Mouse (Mus musculus): ENCODE results near the gene Saa1.
A peak's percentile ranks its signal among the peaks of the same experiment; 100 is the strongest.
"Not testable (repeated sequence)": the region's sequence is repeated elsewhere in the genome, so short reads cannot be mapped to it uniquely, and the experiment has no call there.

Gene Saa1

GRCm38 (mm10) chr7:46742880-46743279, at the start of gene Saa1:
Gene Saa1, minus strand, starts transcription at chr7:46742980.
- not testable (repeated sequence) for DNase-seq (ENCODE audit: low spot score in 2 of 2)

GRCm38 (mm10) chr7:46789177-46789849, 46.5 kb upstream of the Saa1 start:
- DNase-seq (ENCODE audit: low spot score in 2 of 2): no peak

GRCm38 (mm10) chr7:46770706-46771105, 27.9 kb upstream of the Saa1 start:
- peak; percentile 8 to 25 for DNase-seq (ENCODE audit: low spot score in 2 of 2)

GRCm38 (mm10) chr7:46768451-46768850, 25.7 kb upstream of the Saa1 start:
- no peak for DNase-seq (ENCODE audit: low spot score in 2 of 2)

- no peak for DNase-seq (ENCODE audit: low spot score in 2 of 2)
Measured at GRCm38 (mm10) chr7:46767371-46767770, 24.6 kb upstream of the Saa1 start.

GRCm38 (mm10) chr7:46764672-46765071, 21.9 kb upstream of the Saa1 start:
- DNase-seq (ENCODE audit: low spot score in 2 of 2): no peak

GRCm38 (mm10) chr7:46762601-46763000, 19.8 kb upstream of the Saa1 start:
- no peak for DNase-seq (ENCODE audit: low spot score in 2 of 2)

- DNase-seq (ENCODE audit: low spot score in 2 of 2): no peak
Measured at GRCm38 (mm10) chr7:46761049-46761795, 18.4 kb upstream of the Saa1 start.

- no peak for DNase-seq (ENCODE audit: low spot score in 2 of 2)
Measured at GRCm38 (mm10) chr7:46751490-46751889, 8.7 kb upstream of the Saa1 start, which contains the start of gene Saa2. Gene Saa2, plus strand, starts transcription at chr7:46751790.

GRCm38 (mm10) chr7:46748459-46748858, 5.7 kb upstream of the Saa1 start:
- no peak for DNase-seq (ENCODE audit: low spot score in 2 of 2)

GRCm38 (mm10) chr7:46746381-46746780, 3.6 kb upstream of the Saa1 start:
- DNase-seq (ENCODE audit: low spot score in 2 of 2): peak in 1 of 2 experiments; percentile 24

- DNase-seq (ENCODE audit: low spot score in 2 of 2): peak in 1 of 2 experiments; percentile 61
Measured at GRCm38 (mm10) chr7:46745816-46746215, 3.0 kb upstream of the Saa1 start.

GRCm38 (mm10) chr7:46740041-46740440, 2.7 kb downstream of the Saa1 start:
- DNase-seq (ENCODE audit: low spot score in 2 of 2): not testable (repeated sequence)

- no peak for DNase-seq (ENCODE audit: low spot score in 2 of 2)
Measured at GRCm38 (mm10) chr7:46738561-46739460, 4.0 kb downstream of the Saa1 start.

GRCm38 (mm10) chr7:46734983-46735382, 7.8 kb downstream of the Saa1 start:
- DNase-seq (ENCODE audit: low spot score in 2 of 2): no peak

GRCm38 (mm10) chr7:46732458-46732857, 10.3 kb downstream of the Saa1 start, which contains the start of gene Saa4:
Gene Saa4, minus strand, starts transcription at chr7:46732603.
- no peak for DNase-seq (ENCODE audit: low spot score in 2 of 2)

- no peak for DNase-seq (ENCODE audit: low spot score in 2 of 2)
Measured at GRCm38 (mm10) chr7:46727584-46727983, 15.2 kb downstream of the Saa1 start.

- DNase-seq (ENCODE audit: low spot score in 2 of 2): no peak
Measured at GRCm38 (mm10) chr7:46724396-46724795, 18.4 kb downstream of the Saa1 start.

- no peak for DNase-seq (ENCODE audit: low spot score in 2 of 2)
Measured at GRCm38 (mm10) chr7:46723849-46724248, 18.9 kb downstream of the Saa1 start.

- no peak for DNase-seq (ENCODE audit: low spot score in 2 of 2)
Measured at GRCm38 (mm10) chr7:46723354-46723753, 19.4 kb downstream of the Saa1 start.

GRCm38 (mm10) chr7:46720460-46720859, 22.3 kb downstream of the Saa1 start:
- DNase-seq (ENCODE audit: low spot score in 2 of 2): no peak

- peak; percentile 20 to 72 for DNase-seq (ENCODE audit: low spot score in 2 of 2)
Measured at GRCm38 (mm10) chr7:46719526-46719925, 23.3 kb downstream of the Saa1 start.

Data from urinary bladder, postnatal 36 days (tissue).